26 mouse cellular contexts compared by ENCODE assay signal in the genomic region with DNA sequence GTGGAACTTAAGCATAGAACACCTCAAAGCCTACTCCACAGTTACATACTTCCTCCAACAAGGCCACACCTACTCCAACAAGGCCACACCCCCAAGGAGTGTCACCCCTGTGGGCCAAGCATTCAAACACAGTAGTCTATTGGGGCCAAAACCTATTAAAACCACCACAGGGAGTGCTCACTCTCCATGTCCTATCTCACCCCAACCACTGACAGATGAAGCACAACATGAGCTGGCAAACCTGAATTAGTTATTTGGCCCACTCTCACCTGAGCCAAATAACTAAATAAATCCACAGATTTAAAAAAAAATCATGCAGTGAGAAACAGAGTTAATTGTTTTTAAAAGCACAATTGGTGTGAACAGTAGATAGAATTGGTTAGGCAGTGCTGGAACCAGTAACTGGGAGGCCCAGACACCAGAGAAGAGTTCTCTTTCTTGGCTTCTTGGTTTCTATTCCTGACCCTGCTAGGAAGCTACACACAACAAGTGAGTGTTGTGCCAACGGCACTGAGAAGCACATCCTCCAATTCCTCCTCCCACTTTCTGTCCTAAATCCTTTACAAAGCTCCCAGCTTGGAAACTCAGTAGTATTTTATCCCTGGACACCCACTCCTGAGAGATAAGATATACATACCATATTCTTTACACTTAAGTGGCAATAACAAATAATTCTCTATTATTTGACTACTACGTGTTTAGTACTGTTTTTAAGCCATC.
"Had no signal": no experiment of that assay in that cellular context is flagged by ENCODE, and none has a peak within 500 bp of the region (broad histone marks: within the 10 kb centered on the region; RNA-seq: fewer than 3 reads in every experiment).

No protein-coding gene starts in this region.

- H3K4me2 ChIP-seq: limb, embryonic 13.5 days; liver, embryonic 12.5 days; liver, embryonic 15.5 days; lung, embryonic 15.5 days; midbrain, embryonic 13.5 days; neural tube, embryonic 13.5 days; stomach, embryonic 15.5 days had no signal

- H3K4me1 ChIP-seq: limb, embryonic 10.5 days; limb, embryonic 13.5 days; liver, embryonic 12.5 days; liver, embryonic 15.5 days; lung, embryonic 15.5 days; megakaryocyte, embryonic 14.5 days; midbrain, embryonic 10.5 days; midbrain, embryonic 13.5 days; neural tube, embryonic 13.5 days; stomach, embryonic 15.5 days had no signal

- H3K36me3 ChIP-seq: limb, embryonic 10.5 days; limb, embryonic 13.5 days; liver, embryonic 12.5 days; liver, embryonic 15.5 days; lung, embryonic 15.5 days; midbrain, embryonic 10.5 days; midbrain, embryonic 13.5 days; neural tube, embryonic 13.5 days; stomach, embryonic 15.5 days had no signal

- H3K9ac ChIP-seq: limb, embryonic 13.5 days; liver, embryonic 12.5 days; liver, embryonic 15.5 days; lung, embryonic 15.5 days; midbrain, embryonic 13.5 days; neural tube, embryonic 13.5 days; stomach, embryonic 15.5 days had no signal

- H3K9me3 ChIP-seq: limb, embryonic 10.5 days; liver, embryonic 12.5 days; liver, embryonic 15.5 days; midbrain, embryonic 10.5 days; midbrain, embryonic 13.5 days; stomach, embryonic 15.5 days had no signal

- ATAC-seq: liver, embryonic 12.5 days; midbrain, embryonic 13.5 days; midbrain, embryonic 16.5 days had no signal

- H3K4me3 ChIP-seq: layer of hippocampus, adult 2 months; limb, embryonic 10.5 days; limb, embryonic 13.5 days; liver, embryonic 12.5 days; liver, embryonic 15.5 days; lung, embryonic 15.5 days; megakaryocyte, embryonic 14.5 days; midbrain, embryonic 10.5 days; midbrain, embryonic 13.5 days; myocyte; neural tube, embryonic 13.5 days; stomach, embryonic 15.5 days had no signal

- H3K27ac ChIP-seq: kidney, postnatal 0 days; layer of hippocampus, adult 2 months; limb, embryonic 10.5 days; limb, embryonic 13.5 days; liver, embryonic 12.5 days; liver, embryonic 15.5 days; lung, embryonic 15.5 days; midbrain, embryonic 10.5 days; midbrain, embryonic 13.5 days; neural tube, embryonic 13.5 days; stomach, embryonic 15.5 days had no signal

- H3K27me3 ChIP-seq: limb, embryonic 13.5 days; liver, embryonic 12.5 days; liver, embryonic 15.5 days; lung, embryonic 15.5 days; megakaryocyte, embryonic 14.5 days; midbrain, embryonic 13.5 days; neural tube, embryonic 13.5 days; stomach, embryonic 15.5 days had no signal

- DNase-seq: kidney, postnatal 25 days; layer of hippocampus, adult 9-11 months; liver; lung, adult 18-20 months; lung, postnatal 10 days; lung, postnatal 36 days; retina, postnatal 1 day; right cerebral cortex, postnatal 25 days; spleen, adult 18-20 months; thymus, adult 2 months; thymus, postnatal 14 days; thymus, postnatal 4 days had no signal
